Mouse (Mus musculus) G1E-ER4 (cell line): ENCODE data around the gene Blvrb. TPM values are rescaled to one million over a fixed set of nuclear protein-coding genes. Genes with fewer than 3 reads are reported as not detected.

Source experiments
- GATA1 ChIP-seq: IDR thresholded peaks from one replicate; pipeline ENCODE4 v1.8.0; 2012; ENCODE audit warnings: low read length, inconsistent platforms
- polyA plus RNA-seq: library from polyadenylated mRNA; stranded (reverse); fragments of >175 nt; gene quantifications from 2 replicates; pipeline ENCODE4 v1.2.3, GENCODE M21; 2012

The Blvrb gene
- polyA plus RNA-seq, 1 experiment, result 971 TPM

DNA sequence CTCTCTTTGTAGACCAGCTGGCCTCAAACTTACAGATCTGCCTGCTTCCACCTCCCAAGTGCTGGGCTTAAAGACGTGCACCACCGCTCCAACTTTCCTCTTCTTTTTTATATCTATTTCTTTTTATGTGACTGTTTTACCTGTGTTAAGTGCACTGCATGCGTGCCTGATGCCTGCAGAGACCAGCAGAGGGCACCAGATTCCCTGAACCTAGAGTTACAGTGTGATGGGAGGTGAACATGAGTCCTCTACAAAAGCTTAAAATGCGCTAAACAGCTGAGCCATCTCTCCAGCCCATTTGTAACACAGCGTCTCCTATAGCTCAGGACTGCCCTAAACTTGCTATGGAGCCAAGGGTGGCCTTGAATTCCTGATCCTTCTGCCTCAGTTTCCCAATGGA is 10.2 kb upstream of the Blvrb start:
- no peak for TF ChIP-seq GATA1

DNA sequence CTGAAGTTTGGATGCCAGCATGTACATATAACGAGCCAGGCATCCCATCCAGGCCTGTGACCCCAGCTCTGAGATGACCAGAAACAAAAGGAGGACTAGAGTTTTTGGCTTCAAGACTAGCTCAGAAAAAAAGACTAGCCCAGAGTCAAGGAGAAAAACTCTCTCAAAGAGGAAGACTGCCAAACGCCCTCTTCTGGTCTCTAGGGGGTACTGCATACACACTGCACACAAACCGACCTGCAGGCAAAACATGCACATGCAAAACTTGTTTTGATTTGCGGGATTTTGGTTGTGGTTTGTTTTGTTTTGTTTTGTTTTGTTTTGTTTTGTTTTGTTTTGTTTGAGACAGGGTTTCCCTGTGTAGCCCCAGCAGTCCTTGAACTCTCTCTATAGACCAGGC is 7.8 kb upstream of the Blvrb start:
- TF ChIP-seq GATA1, result no peak

DNA sequence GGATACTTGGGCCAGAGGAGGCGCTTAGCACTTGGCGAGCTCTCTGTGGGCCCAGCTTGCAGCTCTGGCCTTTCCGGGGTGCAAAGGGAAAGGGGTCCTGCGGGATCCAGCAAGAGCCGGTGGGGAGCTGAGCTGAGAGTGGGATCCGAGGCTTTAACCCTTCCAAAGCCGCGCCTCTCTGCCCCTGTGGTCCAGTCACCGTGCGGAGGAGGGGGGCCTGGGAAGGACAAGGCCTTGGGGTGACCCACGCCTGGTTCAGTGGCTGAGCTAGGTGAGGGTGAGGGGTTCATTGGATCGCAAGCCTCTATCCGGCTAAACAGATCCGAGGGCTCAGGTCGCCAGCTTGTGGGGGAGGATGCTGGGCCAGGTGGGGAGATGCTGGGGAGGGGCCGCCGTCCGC is 1.7 kb upstream of the Blvrb start:
- no peak for TF ChIP-seq GATA1

DNA sequence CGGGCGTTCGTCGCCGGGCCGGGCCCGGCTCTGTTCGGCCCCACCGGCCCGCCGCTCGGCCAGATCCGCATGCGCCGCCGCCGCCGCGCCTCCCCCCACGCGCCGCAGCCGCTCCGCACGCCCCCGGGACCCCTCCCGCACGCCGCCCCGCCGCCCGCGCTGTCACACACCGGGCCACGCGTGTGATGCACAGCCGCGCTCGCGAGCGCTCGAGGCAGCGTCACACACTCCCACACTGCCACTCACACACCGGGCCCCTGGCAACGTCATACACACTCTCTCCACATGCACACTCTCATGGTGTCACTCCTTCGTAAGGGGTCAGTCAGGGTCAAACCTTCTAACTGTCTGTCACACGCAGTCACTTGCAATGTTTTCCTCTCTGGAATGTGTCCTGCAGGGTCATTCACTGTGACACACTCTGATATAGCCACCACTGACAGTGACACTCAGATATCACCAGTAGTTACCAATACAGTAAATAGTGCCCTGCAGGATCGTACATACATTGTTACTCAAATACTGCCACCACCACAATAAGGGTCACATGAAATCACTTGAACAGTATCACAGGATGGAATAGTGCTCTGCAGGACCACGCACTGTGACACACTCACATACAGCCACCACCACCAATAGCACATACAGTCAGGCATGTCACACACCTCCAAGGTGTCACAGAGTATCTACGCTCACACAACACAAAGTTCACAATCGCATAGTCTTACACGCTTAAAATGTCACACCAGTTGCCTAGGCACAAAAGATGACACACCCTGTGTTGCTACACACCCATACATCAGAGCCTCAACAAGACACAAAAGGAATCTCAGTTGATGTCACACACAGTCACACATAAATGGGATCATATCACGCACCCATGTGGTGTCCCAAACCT is 1.0 kb upstream of the Blvrb start:
- TF ChIP-seq GATA1, result no peak

DNA sequence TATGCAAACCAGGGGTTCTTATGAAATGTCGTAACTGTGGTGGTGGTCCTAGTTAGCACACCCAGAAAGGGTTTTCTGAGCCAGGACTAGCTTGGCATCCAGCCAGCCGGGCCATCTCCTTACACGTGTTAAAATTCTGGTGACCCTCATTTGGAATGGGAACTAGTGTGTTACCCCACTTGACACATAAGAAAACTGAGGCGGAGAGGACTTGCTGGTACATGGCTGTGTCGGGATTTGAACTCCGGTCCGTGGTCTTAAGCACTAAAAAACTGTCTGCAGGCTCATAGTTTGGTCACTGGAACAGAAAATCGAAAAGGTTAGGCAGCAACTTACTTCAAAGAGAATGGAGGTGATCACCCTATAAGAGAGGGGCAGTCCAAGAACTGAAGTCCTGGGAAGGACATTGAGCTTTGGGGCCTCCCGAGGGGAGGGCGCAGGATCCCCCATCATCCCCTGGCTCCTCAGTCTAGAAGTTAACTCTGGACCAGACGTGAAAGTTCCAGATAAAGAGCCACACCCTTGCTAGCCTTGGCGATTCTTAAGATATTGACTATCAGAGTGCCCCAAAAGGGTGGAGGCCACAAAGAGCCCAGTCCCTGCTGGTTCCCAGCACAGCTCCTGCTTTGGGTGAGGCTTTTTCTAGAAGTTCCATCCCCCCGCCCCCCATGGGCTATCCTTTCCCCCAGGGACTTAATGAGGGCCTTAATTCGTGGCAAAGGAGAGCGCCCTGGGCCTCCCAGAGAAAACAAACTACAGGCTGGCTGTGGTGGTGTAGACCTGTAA is 836 bp downstream of the Blvrb start:
- TF ChIP-seq GATA1, result peak; percentile 84

DNA sequence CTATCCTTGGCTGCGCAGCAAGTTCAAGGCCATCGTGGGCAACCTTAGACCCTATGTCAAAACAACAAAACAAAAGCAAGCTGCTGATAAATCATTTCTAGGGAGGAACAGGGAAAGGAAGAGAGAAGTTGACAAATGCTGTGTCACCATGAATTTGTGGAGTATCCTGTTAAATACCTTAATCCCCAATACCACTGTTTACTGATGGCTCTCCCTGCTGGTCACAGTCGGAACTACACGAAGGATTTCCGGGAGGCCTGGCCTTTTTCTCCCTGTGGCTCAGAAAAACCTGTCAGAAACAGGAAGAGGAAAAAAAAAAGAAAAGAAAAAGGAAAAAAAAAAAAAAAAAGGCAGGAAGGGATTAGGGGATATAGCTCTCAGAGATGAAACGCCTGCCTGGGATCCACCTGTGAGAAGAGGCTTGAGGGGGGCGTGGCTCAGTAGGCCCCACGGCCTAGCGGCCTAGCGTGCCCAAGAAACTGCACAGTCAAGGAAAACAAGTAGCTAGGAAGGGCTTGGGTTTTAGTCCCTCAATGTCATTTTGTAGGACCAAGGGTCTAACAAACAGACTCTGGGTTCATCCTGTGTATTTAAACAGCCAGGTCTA is 1.6 kb downstream of the Blvrb start:
- TF ChIP-seq GATA1, result no peak

DNA sequence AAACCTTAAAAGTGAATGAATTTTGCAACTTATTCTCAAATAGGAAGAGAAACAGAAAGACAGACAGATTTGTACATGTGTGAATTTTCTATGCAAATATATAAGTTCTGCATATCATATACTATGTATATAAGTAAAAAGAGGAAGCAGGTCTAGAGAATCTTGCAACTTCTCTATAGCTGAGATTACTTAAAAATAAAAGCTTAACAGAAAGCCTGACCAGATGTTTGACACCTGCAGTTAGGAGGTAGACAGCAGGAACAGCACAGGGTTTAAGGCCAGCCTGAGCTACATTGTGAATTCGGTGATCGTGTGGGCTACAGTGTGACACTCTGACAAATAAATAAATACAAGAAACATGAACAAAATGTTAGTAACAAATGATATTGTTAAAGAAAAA is 3.6 kb downstream of the Blvrb start:
- no peak for TF ChIP-seq GATA1

DNA sequence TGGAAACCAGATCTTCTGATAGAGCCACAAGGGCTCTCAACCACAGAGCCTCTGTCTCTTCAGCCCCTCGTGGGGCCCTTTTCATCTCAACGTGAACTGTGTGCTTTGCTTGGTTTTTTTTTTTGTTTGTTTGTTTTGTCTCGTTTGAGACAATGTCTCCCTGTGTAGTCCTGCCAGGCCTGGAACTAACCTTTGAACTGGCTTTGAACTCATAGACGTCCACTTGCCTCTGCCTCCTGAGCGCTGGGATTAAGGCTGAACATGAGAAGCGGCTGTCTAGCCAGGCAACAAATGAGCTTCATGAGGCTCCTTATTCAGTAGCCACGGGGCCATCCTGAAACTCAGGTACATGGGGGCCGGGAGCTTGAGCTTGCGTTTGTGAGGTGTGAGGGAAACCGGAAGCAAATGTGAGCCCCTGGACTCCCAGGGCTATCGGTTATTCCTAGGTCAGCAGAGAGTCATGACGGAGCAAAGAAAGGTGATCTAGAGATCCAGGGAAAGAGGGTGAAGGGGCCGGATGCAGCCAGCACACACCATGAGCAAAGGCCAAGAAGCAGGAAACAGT is 4.5 kb downstream of the Blvrb start:
- TF ChIP-seq GATA1, result no peak

DNA sequence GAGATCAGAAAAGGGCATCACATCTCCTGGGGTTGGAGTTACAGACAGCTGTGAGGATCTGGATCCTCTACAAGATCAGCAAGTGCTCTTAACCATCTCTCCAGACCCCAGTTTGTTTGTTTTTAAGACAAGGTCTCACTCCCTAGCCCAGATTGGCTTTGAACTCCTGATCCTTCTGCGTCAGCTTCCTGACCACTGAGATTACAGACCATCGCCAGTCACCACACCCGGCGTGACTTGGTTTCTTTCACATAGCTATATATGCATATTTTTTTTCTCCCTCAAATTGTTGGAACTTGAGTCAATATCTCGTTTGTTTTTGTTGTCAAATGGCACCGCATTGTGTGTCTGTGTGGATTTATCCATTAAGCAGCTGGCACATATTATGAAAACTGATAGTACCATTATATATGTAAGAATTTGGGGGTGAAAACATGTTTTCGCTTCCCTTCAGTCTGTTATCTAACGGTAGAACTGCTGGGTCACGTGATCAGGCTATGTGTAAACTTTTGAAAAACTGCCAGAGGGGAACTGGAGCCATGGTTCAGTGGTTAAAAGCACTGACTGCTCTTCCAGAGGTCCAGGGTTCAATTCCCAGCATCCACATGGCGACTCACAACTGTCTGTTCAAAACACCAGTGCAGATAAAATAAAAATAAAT is 6.8 kb downstream of the Blvrb start:
- no peak for TF ChIP-seq GATA1

DNA sequence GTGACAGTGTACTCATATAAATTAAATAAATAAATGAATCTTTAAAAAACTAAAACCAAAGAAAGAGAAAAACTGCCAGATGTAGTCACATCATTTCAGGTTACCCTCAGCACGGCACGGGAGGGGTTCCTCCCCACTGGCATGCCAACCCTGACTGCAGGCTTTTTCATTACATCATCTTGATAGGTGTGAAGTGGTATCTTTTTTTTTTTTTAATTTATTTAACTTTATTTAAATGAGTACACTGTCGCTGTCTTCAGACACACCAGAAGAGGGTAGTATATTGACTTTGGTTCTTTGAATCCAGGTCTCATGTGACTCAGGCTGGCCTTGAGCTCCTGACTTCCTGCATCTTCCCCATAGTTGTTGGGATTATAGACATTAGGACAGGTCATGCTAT is 7.5 kb downstream of the Blvrb start:
- TF ChIP-seq GATA1, result no peak

DNA sequence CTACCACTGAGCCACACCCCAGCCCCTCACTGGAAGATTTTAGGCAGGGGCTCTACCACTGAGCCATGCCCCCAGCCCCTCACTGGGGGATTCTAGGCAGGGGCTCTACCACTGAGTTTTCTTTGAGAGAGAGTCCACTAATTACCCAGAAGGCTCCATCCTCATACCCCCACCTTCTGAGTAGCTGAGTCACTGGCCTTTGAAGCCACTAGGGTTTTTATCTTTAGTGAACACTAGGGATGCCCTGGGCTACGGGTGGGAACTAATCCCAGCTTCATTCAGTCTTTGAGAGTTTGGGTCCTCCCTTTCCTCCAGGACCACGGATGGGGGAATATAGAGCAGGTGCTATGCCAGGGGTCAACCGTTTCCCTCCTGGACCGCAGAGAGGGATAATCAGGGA is 10.8 kb downstream of the Blvrb start:
- TF ChIP-seq GATA1, result no peak

DNA sequence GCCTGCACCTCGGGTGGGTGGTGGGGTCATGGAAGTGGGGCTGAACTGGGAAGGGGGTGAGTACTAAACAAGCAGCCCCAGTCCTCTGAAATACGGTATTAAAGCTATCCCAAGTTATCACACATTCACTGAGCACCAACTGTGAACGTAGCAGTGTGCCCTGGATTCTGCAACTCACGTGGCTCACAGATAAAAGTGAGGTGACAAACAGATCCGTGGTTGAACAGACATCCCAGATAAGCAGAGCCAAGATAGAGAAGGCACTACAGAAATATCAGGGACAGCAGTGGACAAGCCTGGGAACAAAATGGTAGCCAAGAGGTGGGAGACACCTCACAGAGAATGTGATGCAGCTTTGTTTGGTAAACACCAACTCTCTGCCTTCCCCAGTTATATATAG is 11.9 kb downstream of the Blvrb start:
- TF ChIP-seq GATA1, result peak; percentile 85

DNA sequence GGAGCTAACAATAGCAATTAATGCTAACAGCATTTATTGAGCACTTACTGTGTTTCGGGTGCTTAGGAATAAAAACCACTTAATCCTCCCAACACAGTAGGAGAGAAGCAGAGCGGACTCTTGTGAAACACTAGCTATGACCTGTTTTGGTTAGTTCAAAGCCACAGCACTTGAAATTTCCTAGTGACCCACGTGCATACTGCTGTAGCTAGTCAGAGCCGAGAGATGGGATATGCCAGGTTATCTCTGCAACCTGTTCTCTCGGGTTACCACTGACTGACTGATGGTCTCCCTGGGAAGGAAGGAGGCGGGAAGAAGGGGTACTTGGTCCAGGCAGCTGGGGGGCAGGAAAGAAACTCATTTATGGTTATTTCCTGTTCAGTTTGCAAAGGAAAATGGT is 12.7 kb downstream of the Blvrb start:
- TF ChIP-seq GATA1, result no peak

DNA sequence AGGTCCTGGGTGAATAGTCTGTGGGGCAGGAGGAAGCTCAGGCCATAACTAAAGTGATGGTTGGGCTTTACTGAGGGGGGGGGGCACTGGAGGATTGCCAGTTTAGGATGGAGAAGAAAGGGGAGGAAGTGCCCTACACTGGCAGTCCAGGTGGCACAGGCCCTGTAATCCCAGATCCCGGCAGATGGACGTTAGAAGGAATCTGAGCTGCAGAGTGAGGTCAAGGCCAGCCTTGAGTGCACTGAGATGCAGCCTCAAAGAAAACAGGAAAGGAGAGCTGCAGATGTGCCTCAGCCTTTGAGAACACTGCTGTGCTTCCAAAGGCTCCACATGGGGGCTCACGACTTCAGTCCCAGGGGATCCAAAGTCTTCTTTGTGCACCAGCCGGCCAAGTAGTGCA is 19.9 kb downstream of the Blvrb start:
- no peak for TF ChIP-seq GATA1

DNA sequence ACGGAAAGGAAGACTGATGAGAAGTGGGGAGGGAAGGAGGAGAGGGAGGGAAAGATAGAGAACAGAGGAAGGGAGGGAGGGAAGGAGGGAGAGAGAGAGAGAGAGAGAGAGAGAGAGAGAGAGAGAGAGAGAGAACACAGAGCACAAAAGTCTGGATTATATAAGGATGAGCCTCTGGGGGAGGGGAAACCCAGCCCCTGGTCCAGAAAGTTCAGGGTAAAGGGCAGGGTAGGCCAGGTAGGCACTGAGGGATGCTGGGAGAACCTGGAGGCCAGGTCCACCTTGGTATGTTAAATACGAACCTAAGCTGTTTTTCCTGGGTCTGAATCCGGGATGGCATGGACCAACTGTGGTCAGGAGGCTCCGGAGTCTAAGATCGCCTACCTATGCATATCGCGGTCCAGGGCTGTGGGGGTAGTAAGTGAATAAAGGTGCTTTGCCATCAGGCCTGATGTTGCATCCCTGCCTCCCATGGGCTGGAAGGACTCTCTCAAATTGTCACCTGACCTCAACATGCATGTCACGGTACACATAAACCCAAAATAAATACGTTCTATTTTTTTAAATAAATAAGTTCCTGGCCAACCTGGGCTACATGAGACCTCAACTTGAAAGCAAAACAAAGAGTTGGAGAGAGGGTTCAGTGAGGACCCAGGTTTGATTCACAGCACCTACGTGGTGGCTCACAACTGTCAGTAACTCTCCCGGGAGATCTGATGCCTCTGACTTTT is 23.8 kb downstream of the Blvrb start:
- TF ChIP-seq GATA1, result no peak
